Mouse (Mus musculus): ENCODE measurements around the gene Aqp1.
A peak's percentile ranks its signal among the peaks of the same experiment; 100 is the strongest.

The Aqp1 gene

GRCm38 (mm10) chr6:55335989-55336514, at the start of gene Aqp1:
Gene Aqp1 (plus strand): TSS chr6:55336432.
- peak in 1 of 2 experiments; percentile 42 for DNase-seq

- DNase-seq: no peak
These were observed 48.1 kb upstream of the Aqp1 start for GRCm38 (mm10) chr6:55288007-55288602.

DNA sequence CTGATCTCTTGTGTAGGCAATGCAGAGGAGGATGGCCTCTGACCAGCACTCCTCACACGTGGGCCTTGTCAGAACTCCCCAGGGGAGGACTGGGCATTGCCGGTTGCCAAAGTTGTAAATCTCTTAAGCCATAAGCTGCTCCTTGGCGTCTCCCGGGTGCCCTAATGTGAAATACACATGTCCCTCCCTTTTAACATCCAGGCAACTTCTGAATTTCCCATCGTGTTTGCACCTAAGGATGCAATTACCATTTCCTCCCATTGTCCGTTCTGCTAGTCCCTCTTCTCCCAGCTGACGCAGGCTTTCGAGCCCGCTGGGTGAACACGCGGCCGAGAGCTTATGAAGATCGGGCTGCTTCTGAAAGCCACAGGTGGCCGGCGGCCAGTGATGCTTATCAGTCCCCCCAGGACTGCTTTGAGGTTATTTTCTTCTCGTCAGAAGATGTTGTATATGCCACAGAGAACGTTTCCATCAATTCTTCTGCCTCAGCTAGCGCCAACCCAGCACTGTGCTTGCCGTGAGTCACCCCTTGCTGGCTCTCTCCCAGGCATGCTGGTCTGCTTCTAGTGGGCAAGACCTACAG, 41.6 kb upstream of the Aqp1 start:
- DNase-seq: peak; percentile 29 to 58

DNA sequence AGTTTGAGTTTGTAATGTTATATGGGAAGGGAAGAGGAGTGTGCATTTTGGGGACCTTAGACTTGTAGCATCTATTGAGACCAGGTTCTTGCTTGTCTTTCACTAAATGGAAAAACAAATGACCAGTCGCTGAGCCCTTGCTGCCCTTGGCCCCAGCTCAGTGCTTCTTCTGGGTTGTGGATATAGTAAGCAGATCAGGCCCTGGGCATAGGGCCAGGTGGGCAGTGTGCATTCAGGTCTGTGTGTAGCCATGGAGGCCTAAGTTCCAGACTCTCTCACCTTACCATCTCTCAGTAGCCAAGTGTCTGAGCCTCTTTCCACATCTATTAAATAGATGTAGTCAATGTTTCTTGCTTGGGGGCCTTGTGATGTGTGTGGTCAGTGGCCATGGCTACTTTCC, 40.9 kb upstream of the Aqp1 start:
- peak in 1 of 2 experiments; percentile 33 for DNase-seq

DNA sequence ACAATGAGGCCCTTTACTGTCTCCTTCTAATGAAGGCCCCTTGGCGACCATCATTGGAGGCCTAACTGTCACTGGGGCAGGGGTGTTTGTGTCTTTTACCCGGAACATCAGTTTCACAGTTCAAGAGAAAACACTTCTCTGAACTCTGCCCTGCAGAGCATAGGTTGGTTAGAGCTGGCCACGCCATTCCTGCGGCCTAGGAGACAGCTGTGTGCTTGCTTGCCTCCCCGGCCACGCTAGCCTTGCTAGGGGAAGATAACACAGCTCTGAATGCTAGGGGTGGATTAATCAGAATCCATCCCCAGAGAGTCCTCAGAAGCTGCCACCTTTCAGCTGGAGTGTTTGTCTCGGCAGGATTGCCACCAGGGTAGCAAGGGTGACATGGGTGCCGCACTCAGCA, 36.8 kb upstream of the Aqp1 start:
- no peak for DNase-seq

GRCm38 (mm10) chr6:55299917-55300316, 36.3 kb upstream of the Aqp1 start:
- DNase-seq: no peak

DNA sequence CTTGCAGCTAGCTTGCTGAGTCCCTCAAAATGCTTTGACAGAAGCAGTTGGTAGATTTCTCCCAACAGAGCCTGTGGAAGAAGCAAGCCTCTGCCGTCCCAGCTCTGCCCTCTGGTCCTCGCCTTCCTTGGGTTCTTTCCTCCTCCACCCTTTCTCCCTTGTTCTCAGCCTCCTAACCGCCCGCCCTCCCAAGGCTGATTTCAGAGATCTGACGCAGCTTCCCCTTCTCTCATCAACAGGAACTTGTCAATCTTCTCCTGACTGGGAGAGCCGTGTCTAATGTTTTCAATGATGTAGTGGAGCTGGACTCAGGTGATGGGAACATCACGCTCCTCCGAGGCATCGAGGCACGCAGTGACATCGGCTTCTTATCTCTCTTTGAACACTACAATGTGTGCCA, 35.5 kb upstream of the Aqp1 start:
- no peak for DNase-seq

GRCm38 (mm10) chr6:55310179-55310578, 26.1 kb upstream of the Aqp1 start:
- DNase-seq: no peak

GRCm38 (mm10) chr6:55311962-55312361, 24.3 kb upstream of the Aqp1 start:
- no peak for DNase-seq

- DNase-seq: peak; percentile 27 to 46
These were observed 22.3 kb upstream of the Aqp1 start for GRCm38 (mm10) chr6:55313893-55314292.

DNA sequence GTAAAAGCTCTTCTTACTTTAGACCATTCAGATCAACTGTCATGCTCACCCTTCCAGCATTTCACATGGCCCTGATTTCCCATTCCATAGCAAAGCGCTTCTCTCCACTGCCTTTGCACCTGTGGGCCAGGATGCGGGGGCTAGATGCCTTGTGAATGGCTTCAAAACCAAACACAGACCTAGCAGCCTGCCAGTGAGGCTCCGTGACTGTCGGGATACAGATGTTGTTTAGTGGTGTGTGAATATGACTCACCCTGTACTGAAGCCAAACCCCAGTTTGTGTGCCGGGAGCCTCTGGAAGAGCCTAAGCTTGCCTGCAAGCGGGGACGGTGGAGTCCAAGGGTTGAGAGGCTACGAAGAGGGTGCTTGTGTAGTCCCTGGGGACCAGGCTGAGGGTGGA, 21.6 kb upstream of the Aqp1 start:
- no peak for DNase-seq

GRCm38 (mm10) chr6:55318597-55318996, 17.6 kb upstream of the Aqp1 start:
- no peak for DNase-seq

DNA sequence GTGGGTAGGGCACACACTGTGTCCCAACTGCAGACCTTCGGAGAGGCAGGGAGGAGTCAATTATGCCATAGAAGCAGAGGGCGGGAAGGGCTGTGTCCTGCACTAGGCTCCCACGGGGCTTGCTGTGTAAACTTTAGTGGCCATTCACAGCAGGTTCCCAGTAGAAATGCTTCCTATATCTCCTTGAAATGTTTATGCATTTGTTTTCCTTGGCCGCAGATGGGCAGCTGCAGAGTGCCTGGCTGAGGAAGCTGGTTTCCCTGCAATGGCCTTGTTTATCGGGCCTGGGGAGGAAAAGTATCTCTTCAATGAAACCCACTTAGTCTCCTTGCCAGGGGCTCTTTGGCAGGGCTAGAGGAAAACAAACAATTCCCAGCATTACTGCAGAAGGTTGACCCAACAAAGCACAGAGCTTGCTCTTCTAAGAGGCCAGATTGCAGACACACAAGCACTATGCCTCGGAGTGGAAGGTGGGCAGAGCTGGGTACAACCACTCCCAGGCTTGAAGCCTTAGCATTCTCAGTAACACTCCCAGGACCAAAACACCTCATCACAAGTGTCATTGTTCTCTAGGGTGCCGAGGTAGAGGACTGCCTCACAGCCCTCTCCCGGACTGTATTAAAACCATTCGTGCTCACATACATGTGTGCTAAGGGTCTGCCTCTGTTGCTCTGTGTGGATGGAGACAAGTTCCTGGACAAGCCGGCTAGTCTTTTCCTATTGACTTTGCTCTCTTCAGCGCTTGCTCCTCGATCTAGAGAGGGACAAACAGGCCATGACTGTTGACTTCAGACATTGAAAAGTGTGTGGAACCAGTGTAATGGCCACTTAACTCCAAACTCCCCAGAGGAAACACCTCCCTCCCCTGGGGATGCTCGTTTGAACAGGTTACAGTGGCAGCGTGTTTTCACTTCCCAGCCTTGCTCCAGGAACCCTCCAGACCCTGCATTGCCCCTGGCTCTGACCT, 16.4 kb upstream of the Aqp1 start:
- DNase-seq: no peak

DNA sequence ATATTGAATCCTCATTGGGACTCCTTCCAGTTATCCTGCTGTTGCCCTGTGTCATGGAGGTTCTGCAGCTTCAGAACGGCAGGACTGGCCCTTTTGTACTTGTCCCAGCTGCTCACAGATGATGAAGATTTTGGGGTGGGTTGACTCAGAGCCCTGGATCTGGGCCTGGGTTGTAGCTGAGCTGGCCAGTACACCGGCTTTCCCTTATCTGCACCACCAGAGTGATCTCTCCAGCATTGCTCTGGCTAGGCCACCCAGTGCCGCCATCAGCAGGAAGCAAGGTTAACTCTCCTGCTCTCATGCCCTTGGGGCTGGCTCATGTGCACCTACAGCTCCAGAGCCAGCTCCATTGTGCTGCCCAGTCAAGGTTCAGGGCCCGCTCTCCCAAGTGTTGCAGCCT, 15.3 kb upstream of the Aqp1 start:
- no peak for DNase-seq

GRCm38 (mm10) chr6:55321518-55321917, 14.7 kb upstream of the Aqp1 start:
- no peak for DNase-seq

DNA sequence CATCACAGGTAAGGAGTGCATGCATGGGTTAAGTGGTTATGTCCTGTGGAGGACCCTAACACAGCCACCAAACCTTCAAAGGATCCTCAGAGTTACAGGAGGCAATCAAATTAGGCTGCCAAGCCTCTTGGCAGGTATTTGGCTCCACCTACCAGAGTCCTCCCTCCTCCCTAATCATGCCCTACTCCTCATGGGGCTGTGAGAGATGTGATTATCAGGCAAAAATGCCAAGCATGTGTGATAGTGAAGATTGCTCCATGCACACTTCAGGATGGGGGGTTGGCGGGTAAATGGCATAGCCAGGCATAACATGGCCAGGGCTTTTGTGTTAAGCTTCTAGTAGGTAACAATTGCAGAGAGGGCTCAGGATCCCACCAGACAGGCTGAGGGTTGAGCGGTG, 13.3 kb upstream of the Aqp1 start:
- no peak for DNase-seq

- DNase-seq: no peak
These were observed 12.2 kb upstream of the Aqp1 start for GRCm38 (mm10) chr6:55323908-55324634.

GRCm38 (mm10) chr6:55324785-55325184, 11.4 kb upstream of the Aqp1 start:
- no peak for DNase-seq

DNA sequence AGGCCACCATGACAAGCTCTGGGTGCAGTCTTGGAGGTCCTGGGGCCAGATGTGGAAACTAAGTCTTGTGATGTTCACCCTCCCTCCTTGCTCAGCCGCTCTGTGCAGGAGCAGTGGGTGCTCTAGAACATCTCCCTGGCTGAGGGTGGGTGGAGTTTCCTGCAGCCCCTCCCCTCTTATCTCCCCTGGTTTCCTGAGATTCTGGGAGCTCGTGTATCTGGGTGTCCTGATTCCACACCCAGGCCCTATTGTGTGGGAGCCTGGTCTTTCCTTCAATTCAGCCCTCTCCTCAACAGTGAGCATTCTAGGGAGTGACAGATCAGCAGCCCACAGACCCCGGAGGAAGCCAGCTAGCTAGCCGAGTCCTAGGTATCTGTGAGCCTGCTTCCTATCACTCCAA, 9.9 kb upstream of the Aqp1 start:
- no peak for DNase-seq

GRCm38 (mm10) chr6:55327326-55327725, 8.9 kb upstream of the Aqp1 start:
- no peak for DNase-seq

- no peak for DNase-seq
These were observed 8.1 kb upstream of the Aqp1 start for GRCm38 (mm10) chr6:55328179-55328578.

DNA sequence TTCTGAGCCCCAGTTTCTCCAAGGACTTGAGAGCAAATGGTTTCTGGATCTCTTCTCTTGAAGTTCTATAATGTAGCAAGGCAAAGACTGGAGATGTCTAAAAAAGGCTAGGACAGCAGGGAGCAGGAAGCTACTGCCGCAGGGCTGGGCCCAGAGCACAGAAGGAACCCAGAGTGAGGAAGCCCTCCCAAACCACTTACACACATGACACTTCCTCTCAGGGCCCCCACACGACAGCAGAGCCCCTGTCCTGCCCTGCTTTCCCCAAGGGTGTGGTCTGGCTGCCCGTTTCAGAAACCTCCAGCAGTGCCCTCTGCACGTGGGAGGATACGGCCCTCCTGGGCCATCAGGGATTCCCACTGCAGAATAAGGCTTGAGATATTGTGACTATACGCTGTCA, 4.9 kb upstream of the Aqp1 start:
- DNase-seq: no peak
